Mouse (Mus musculus) CD4-positive naive resting alpha-beta T cell, adult 76 days (primary cell): ENCODE data around the gene Bcas3. TPM values are rescaled to one million over a fixed set of nuclear protein-coding genes. Genes with fewer than 3 reads are reported as not detected.

ENCODE experiments used
- total RNA-seq: library from RNA; stranded (reverse); gene quantifications from one replicate; pipeline ENCODE4 v1.2.4, GENCODE M21; 2023

Gene Bcas3
- 71.6 TPM for total RNA-seq

GRCm38 (mm10) chr11:85352539-85353380 lies at the start of gene Bcas3:
Gene Bcas3 (plus strand): TSS chr11:85353167.

GRCm38 (mm10) chr11:85310713-85311574 lies 42.0 kb upstream of the Bcas3 start, which contains the start of gene Ppm1d:
Gene Ppm1d (plus strand): TSS chr11:85311244.

GRCm38 (mm10) chr11:85832231-85832924 lies 479.4 kb downstream of the Bcas3 start, which contains the start of gene Tbx2:
Gene Tbx2 (plus strand): TSS chr11:85832551.

GRCm38 (mm10) chr11:85850233-85850632 lies 497.3 kb downstream of the Bcas3 start, which contains the start of gene Gm11444:
Gene Gm11444 (minus strand): TSS chr11:85850333.

Other genes with a start within 250 kb of the Bcas3 start
- gene Usp32, start 213.0 kb upstream of the Bcas3 start, total RNA-seq, result 34.9 TPM
- not detected for gene 1700125H20Rik, start 182.8 kb upstream of the Bcas3 start, total RNA-seq
- 28.3 TPM for gene Appbp2, start 118.0 kb upstream of the Bcas3 start, total RNA-seq
- 22.7 TPM for gene Ppm1d, start 41.9 kb upstream of the Bcas3 start, total RNA-seq